Mouse (Mus musculus) hindbrain, embryonic 14.5 days (tissue): Measurements from ENCODE around the gene Ubiad1. TPM values are rescaled to one million over a fixed set of nuclear protein-coding genes. Genes with fewer than 3 reads are reported as not detected.
A peak's percentile ranks its signal among the peaks of the same experiment; 100 is the strongest.

ENCODE experiments used
- ATAC-seq: fragments of 200-750 bp; cut with Nextera tagmentation; 2 replicates; pipeline ENCODE4 v1.8.0; 2017; ENCODE audit warnings: moderate number of reproducible peaks, mild to moderate bottlenecking, moderate TSS enrichment, moderate library complexity; ENCODE audit not compliant: low FRiP score
- DNase-seq: peaks from one replicate; pipeline ENCODE4 v3.0.0-alpha.2; 2015; ENCODE audit warnings: low spot score
- H3K27ac ChIP-seq: fragments of 300-500 bp; sonication (generic); 2 replicates; pipeline ENCODE4 v1.5.1; 2014; ENCODE audit warnings: mild to moderate bottlenecking, moderate library complexity
- H3K27me3 ChIP-seq: fragments of 300-500 bp; sonication (generic); 2 replicates; pipeline ENCODE4 v1.6.1; 2014; ENCODE audit warnings: mild to moderate bottlenecking, low read length, mixed read lengths; ENCODE audit not compliant: control insufficient read depth, insufficient read depth
- H3K36me3 ChIP-seq: fragments of 300-500 bp; sonication (generic); replicated peaks from 2 replicates; pipeline ENCODE4 v1.6.1; 2014; ENCODE audit not compliant: control insufficient read depth, insufficient read depth
- H3K4me1 ChIP-seq: fragments of 300-500 bp; sonication (generic); replicated peaks from 2 replicates; pipeline ENCODE4 v1.6.1; 2014; ENCODE audit warnings: antibody characterized with exemption, low read length, mixed read lengths; ENCODE audit not compliant: control insufficient read depth, insufficient read depth
- H3K4me2 ChIP-seq: fragments of 300-500 bp; sonication (generic); replicated peaks from 2 replicates; pipeline ENCODE4 v1.6.1; 2014; ENCODE audit warnings: mild to moderate bottlenecking, moderate library complexity
- H3K4me3 ChIP-seq: fragments of 300-500 bp; sonication (generic); replicated peaks from 2 replicates; pipeline ENCODE4 v1.5.1; 2014; ENCODE audit warnings: mild to moderate bottlenecking, low read length
- H3K9ac ChIP-seq: fragments of 300-500 bp; sonication (generic); 2 replicates; pipeline ENCODE4 v1.6.1; 2014
- H3K9me3 ChIP-seq: fragments of 300-500 bp; sonication (generic); 2 replicates; pipeline ENCODE4 v1.6.1; 2016; ENCODE audit warnings: low read length; ENCODE audit not compliant: control insufficient read depth
- WGBS: fragments of 180-500 bp; shearing (Covaris S2); extraction: QIAGEN DNeasy Blood & Tissue Kit; methylation state at CpG from one replicate; pipeline ENCODE4 v1.1.7; 2014; 5-methylcytosine and 5-hydroxymethylcytosine counted together
- polyA plus RNA-seq: library from polyadenylated mRNA; unstranded; fragments of >200 nt; fragmentation: Nextera tagmentation; extraction: Ambion mirVana; gene quantifications from 2 replicates; pipeline ENCODE4 v1.2.1, GENCODE M21; 2014

The Ubiad1 gene
- polyA plus RNA-seq, 1 experiment from 2014 or later: 12.2 TPM

DNA sequence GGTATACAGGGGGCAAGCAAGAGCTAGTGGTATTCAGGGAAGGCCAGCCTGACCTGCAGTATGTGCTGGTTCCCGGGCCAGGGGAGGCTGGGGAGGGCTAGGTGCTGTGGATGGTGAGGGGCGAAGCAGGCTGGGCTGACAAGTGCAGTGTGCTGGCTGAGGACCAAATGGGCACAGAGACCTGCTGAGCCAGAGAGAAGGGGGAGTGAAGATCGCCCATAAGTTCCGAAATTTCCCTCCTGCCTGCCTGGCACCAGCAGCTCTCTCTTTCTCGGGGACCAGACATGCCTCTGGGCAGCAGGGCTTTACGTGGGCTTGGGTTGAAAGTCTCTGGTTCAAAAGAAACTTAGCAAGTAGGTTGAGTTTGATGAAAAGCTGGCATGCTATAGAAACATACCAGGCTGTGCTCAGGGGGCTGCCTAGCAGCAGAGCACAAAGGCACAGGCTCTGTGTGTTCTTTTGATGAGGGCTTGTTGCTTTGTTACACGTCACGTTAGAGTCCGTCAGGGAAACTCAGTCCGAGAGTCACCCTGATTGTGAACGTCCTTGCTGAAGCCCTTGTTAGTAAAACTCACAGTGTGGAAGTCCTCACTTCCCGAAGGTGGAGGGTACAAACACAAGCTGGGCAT, 16.2 kb upstream of the Ubiad1 start:
- Histone ChIP-seq H3K4me3 (no peak overlapping the region), H3K36me3 (peaks cover 97% of the 10 kb centered on the region), H3K9ac (no peak overlapping the region), H3K27me3 (no peaks in the 10 kb centered on the region), H3K4me2 (no peak overlapping the region), H3K9me3 (no peaks in the 10 kb centered on the region), H3K4me1 (no peaks in the 10 kb centered on the region), H3K27ac (0 out of 2 replicates have a peak overlapping the region, but pooled peaks have one; percentile 40)
- 44% methylated on average over 12 of the region's 12 CpGs for whole genome bisulfite sequencing
- ATAC-seq (peak; percentile 75; the same call in 1 of the 2 replicates), DNase-seq (peak; percentile 55)

DNA sequence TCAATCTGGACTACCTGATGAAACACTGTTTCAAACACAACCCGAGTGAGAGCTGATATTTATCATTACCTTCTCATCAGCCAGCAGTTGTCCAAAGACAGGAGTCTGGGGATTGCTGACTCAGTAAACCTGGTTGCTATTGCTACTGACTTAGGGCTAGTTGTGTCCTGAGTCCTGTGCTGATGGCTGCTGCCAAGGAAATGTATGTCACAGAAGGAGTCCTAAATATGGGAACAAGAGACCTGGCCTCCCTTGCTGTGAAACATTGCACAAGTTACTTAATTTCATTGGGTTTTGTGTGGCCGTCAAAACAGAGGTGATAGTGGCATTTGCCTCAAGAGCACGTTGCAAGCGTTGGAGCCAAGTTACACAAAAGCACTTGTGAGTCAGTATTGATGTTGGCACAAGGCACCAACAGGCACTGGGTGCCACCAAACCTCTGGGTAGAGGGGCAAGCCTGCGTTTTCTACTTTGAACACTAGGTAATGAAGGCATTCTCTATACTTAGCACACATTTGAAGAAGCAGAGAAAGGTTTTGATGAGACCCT, 11.0 kb upstream of the Ubiad1 start:
- Histone ChIP-seq H3K36me3 (peaks cover 82% of the 10 kb centered on the region), H3K4me3 (no peak overlapping the region), H3K27ac (no peak overlapping the region), H3K27me3 (no peaks in the 10 kb centered on the region), H3K9ac (no peak overlapping the region), H3K4me2 (no peak overlapping the region), H3K4me1 (no peaks in the 10 kb centered on the region; the same call in 1 of the 2 replicates), H3K9me3 (no peaks in the 10 kb centered on the region)
- ATAC-seq (no peak), DNase-seq (no peak)
- 96% methylated on average over 5 of the region's 5 CpGs for WGBS

DNA sequence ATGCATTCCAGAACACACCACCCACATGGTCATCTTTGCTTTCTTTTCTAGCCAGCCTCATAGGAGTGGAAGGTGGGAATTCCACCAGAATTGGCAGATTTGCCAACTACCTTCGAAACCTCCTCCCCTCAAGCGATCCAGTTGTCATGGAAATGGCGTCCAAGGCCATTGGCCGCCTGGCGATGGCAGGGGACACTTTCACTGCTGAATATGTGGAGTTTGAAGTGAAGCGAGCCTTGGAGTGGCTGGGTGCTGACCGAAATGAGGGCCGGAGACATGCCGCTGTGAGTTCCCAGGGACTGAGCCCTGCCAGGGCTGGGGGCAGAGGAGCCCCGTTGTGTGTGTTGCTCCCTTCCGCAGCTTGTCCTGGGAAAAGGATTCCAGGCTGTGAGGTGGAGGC, 9.1 kb upstream of the Ubiad1 start:
- no peaks in the 10 kb centered on the region for H3K9me3 ChIP-seq
- H3K27ac ChIP-seq: no peak overlapping the region
- H3K4me2 ChIP-seq: no peak overlapping the region
- peaks cover 66% of the 10 kb centered on the region for H3K36me3 ChIP-seq
- DNase-seq: no peak
- peaks cover 7% of the 10 kb centered on the region for H3K4me1 ChIP-seq
- H3K4me3 ChIP-seq: no peak overlapping the region
- H3K27me3 ChIP-seq: no peaks in the 10 kb centered on the region
- 94% methylated on average over 11 of the region's 11 CpGs for WGBS
- no peak for ATAC-seq
- no peak overlapping the region for H3K9ac ChIP-seq

DNA sequence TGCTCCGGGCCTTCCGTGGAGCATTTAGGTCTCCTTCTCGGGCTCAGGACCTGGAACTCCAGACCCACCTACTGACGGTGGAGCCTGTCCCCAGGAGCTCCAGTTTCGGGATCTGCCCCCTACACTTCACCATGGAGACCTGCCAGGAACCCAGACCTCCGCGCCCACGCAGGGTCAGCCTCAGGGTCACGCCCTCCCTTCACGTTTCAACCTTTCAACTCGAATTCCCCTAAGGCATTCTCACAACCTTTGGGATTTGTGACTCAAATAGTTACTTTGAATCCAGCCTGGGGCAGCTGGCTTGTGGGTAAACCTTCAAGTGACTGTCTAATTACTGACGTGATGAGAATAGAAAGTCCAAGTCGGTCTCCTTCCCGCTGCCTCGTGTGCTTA, 4.3 kb upstream of the Ubiad1 start:
- Histone ChIP-seq H3K27ac (peak overlapping the region; percentile 85), H3K36me3 (peaks cover 17% of the 10 kb centered on the region), H3K27me3 (no peaks in the 10 kb centered on the region), H3K9ac (peak overlapping the region; percentile 86), H3K4me2 (peak overlapping the region; percentile 67), H3K4me1 (peaks cover 25% of the 10 kb centered on the region), H3K4me3 (peak overlapping the region; percentile 92), H3K9me3 (no peaks in the 10 kb centered on the region)
- under 1% methylated on average over 15 of the region's 15 CpGs for WGBS
- DNase-seq (no peak), ATAC-seq (no peak)

DNA sequence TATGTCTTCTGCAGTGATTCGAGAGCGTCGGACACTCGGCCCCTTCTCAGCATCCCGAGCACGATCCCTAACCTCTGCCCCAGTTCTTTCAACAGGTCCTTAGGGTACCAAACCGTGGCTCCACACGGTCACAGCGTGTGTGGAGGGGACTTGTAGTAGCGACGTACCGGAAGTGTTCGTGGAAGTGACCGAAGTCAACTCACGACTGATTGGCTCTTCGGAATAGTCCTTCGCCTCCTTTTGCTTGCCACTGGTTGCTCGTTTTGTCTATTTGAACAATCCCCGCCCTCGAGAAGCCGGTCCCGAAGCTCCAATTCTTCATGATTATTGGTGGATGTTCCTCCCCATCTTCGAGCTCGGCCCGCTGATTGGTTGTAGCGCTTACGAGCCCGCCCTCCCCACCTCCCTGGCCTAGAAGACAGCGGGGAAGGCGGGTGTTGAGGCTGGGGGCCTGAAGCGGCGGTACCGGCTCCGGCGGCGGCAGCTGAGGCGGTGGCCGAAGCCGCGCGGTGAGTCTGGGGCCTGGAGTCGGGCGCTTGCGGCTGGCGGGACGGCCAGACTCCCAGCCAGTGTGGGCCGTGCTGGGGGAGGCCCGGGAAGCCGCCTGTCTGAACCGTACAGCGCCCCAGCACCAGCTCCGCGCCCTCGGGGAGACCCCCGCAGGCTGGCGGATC, 3.7 kb upstream of the Ubiad1 start, which contains the start of gene Mtor:
Gene Mtor, plus strand, starts transcription at position 433 of the 674 bp plus-strand sequence.
- ATAC-seq (peak; percentile 98), DNase-seq (peak; percentile 97)
- Histone ChIP-seq H3K9me3 (no peaks in the 10 kb centered on the region), H3K27me3 (no peaks in the 10 kb centered on the region), H3K9ac (peak within 1 kb of the TSS; percentile 86), H3K27ac (peak within 1 kb of the TSS; percentile 85), H3K36me3 (peaks cover 12% of the 10 kb centered on the region), H3K4me2 (peak within 1 kb of the TSS; percentile 67), H3K4me3 (peak within 1 kb of the TSS; percentile 92), H3K4me1 (peaks cover 27% of the 10 kb centered on the region)
- under 1% methylated on average over 53 of the region's 56 CpGs for WGBS

DNA sequence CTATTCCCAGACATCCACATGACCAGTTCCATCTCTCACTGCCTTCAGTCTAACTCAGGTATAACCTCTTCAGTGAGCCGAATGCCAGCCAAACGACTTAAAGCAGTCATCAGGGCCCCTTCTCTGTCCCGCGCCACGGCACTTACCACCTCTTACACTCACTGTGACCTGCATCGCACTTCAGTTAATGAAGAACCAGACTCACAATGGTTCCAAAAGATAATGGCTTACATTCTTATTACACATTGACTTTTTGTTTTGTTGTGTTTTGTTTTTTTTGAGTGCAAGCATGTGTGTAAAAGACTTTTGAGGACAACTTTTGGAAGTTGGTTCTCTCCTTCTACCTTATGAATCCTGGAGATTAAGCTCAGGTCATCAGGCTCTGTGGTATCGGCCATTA, 2.0 kb downstream of the Ubiad1 start:
- Histone ChIP-seq H3K4me2 (no peak overlapping the region), H3K4me3 (no peak overlapping the region), H3K27ac (no peak overlapping the region), H3K36me3 (no peaks in the 10 kb centered on the region), H3K4me1 (peaks cover 21% of the 10 kb centered on the region), H3K9me3 (no peaks in the 10 kb centered on the region), H3K27me3 (no peaks in the 10 kb centered on the region), H3K9ac (no peak overlapping the region)
- WGBS: 83% methylated on average over 7 of the region's 7 CpGs
- DNase-seq: no peak
- ATAC-seq: no peak

DNA sequence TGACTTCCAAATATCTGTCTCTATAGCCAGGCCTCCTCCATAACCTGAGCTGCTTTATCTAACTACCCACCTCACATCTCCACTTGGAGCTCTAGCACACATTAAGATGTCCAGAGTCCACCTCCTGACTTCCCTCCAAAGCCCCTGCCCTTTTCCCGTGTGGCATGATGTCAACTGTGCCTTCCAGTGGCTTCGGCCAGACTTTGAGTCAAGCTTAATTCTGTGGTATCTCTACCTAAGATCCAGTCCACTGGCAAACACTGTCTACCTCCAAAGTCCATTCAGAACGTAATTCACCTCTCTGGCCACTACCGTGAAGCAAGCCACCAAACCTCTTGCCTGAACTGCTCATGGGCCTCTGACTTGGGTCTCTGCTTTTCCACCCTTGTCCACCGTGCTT, 2.6 kb downstream of the Ubiad1 start:
- H3K4me2 ChIP-seq: no peak overlapping the region
- no peaks in the 10 kb centered on the region for H3K27me3 ChIP-seq
- H3K9me3 ChIP-seq: no peaks in the 10 kb centered on the region
- ATAC-seq (no peak), DNase-seq (no peak)
- no peaks in the 10 kb centered on the region for H3K36me3 ChIP-seq
- 92% methylated on average over 5 of the region's 5 CpGs for WGBS
- H3K4me1 ChIP-seq: peaks cover 19% of the 10 kb centered on the region
- no peak overlapping the region for H3K27ac ChIP-seq
- H3K4me3 ChIP-seq: no peak overlapping the region
- H3K9ac ChIP-seq: no peak overlapping the region

DNA sequence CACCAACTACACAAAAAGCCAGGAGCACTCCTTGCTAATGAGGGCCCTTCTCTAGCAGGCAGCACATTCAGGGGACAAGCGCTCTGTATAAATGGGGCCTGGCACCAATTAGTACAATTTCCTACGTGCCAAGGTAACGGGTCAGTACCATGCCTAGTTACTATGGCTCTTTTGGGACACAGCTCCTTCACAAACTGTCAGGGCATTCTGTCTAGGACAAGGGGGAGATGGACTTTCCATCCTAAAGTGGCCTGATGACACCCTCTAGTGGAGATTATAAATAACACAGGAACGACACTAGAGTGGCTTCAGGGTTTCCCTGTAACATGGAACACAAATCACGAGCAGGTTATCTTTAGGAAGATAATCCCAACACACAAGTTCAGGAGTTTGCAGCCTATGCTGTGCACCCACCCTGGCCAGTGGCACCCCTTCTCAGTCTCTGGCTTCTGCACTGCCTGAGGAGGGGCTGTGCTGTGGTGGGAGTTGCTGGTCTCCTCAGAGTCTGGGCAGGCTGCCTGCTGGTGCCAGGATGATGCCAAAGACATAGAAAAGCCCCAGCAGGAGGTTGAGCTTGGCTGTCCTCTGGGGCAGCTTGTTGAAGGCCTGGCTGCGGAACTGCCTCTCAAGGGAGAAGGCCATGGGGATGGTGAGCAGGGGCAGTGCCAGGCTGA, 8.8 kb downstream of the Ubiad1 start:
- ATAC-seq (peak; percentile 57), DNase-seq (peak; percentile 69)
- Histone ChIP-seq H3K36me3 (no peaks in the 10 kb centered on the region), H3K4me2 (no peak overlapping the region), H3K9ac (no peak overlapping the region), H3K27me3 (no peaks in the 10 kb centered on the region), H3K4me1 (no peaks in the 10 kb centered on the region), H3K27ac (no peak overlapping the region), H3K9me3 (no peaks in the 10 kb centered on the region), H3K4me3 (no peak overlapping the region)
- WGBS: 53% methylated on average over 6 of the region's 6 CpGs

DNA sequence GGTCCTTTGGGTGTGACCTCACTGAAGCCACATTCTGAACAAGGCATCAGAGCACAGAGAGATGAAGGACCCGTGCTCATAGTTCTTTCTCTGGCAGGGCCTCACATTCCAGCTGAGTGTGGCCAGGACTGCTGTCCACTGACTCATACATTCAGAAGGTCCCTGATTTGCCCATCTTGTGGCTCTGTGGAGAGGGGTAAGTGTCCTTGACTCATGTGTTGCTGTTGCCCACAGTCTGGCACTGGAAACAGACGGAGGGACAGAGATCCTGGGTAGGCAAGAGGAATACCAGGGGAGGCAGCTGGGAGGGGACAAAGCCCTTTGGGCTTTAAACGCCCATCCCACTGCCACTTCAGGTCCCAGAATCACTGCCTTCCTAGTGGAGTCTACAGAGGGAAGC, 9.5 kb downstream of the Ubiad1 start:
- Histone ChIP-seq H3K27me3 (no peaks in the 10 kb centered on the region), H3K27ac (no peak overlapping the region), H3K9me3 (no peaks in the 10 kb centered on the region), H3K4me3 (no peak overlapping the region), H3K36me3 (no peaks in the 10 kb centered on the region), H3K9ac (no peak overlapping the region), H3K4me1 (no peaks in the 10 kb centered on the region), H3K4me2 (no peak overlapping the region)
- ATAC-seq (no peak), DNase-seq (no peak)
- 83% methylated on average over 3 of the region's 3 CpGs for WGBS
